Mouse (Mus musculus): ENCODE results near the gene Egfl6. TPM values are rescaled to one million over a fixed set of nuclear protein-coding genes. Genes with fewer than 3 reads are reported as not detected.

Gene Egfl6
- total and polyA plus RNA-seq, 2 experiments from 2014 or later: 1.9 to 2.0 TPM

DNA sequence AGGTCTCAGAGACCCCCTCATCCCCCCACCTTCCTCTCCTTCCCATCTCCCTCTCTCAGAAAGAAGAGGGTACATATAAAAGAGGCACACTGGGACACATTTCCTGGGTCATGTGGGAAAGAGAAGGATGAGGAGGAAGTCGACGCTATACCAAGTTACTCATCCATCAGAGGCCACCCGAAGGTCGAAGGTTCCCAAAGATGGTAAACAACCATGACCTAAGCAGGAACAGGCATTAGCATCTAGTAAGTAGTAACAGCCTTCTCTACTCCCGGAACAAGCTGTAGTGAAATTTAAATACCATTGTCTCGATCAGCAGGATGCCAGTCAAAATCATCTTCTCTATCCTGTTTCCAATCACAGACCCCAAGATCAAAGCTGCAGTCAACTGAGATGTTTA lies 53.8 kb downstream of the Egfl6 start:
- no peak overlapping the region for H3K9ac ChIP-seq (replicated peaks; ENCODE audit: low read length, poor library complexity, severe bottlenecking)
- no peaks in the 10 kb centered on the region for H3K4me1 ChIP-seq (ENCODE audit: insufficient read depth, low read length)
- no peaks in the 10 kb centered on the region for H3K9me3 ChIP-seq (ENCODE audit: low read length)
- no peak overlapping the region for H3K27ac ChIP-seq (ENCODE audit: low read depth, low read length)
- no peak for TF ChIP-seq CTCF (IDR thresholded peaks at IDR 0.05)
- DNase-seq (ENCODE audit: low spot score) (no peak), ATAC-seq (ENCODE audit: low FRiP score) (no peak)
- H3K27me3 ChIP-seq (ENCODE audit: insufficient read depth, low read length): no peaks in the 10 kb centered on the region; the same call in 1 of the 2 replicates
- H3K36me3 ChIP-seq (ENCODE audit: insufficient read depth, low read length): no peaks in the 10 kb centered on the region
- H3K4me2 ChIP-seq (ENCODE audit: low read depth, low read length, poor library complexity, severe bottlenecking): no peak overlapping the region
- 32% methylated on average over 6 of the region's 6 CpGs for WGBS
- H3K4me3 ChIP-seq (ENCODE audit: low read depth, low read length): no peak overlapping the region

DNA sequence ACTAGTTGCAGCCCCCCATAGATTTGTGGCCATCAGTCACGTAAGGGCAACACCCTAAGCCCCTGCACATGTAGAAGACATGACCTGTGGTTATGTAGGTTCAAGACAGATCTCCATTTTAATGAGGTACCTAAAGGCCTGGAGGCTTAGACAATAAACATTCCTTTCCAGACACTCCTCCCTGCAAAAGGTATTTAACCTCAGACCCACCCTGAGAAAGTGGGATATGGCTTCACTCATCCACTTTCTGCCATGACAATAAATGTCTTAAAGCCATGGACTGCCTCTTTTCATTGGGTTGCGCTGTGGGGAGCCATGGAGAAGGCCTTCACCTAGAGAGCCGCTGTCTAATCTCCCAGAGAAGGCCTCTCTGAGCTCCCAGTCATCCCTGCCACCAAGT lies 57.4 kb downstream of the Egfl6 start:
- no peak overlapping the region for H3K4me3 ChIP-seq (ENCODE audit: low read depth, low read length)
- H3K4me1 ChIP-seq (ENCODE audit: insufficient read depth, low read length): no peaks in the 10 kb centered on the region
- TF ChIP-seq CTCF (IDR thresholded peaks at IDR 0.05): no peak
- WGBS: 92% methylated on average over 3 of the region's 3 CpGs
- H3K27me3 ChIP-seq (ENCODE audit: insufficient read depth, low read length): no peaks in the 10 kb centered on the region
- no peak overlapping the region for H3K27ac ChIP-seq (ENCODE audit: low read depth, low read length)
- H3K9ac ChIP-seq (replicated peaks; ENCODE audit: low read length, poor library complexity, severe bottlenecking): no peak overlapping the region
- no peak for DNase-seq (ENCODE audit: low spot score)
- H3K4me2 ChIP-seq (ENCODE audit: low read depth, low read length, poor library complexity, severe bottlenecking): no peak overlapping the region
- no peaks in the 10 kb centered on the region for H3K36me3 ChIP-seq (ENCODE audit: insufficient read depth, low read length)
- no peak for ATAC-seq (ENCODE audit: low FRiP score)
- no peaks in the 10 kb centered on the region for H3K9me3 ChIP-seq (ENCODE audit: low read length)

DNA sequence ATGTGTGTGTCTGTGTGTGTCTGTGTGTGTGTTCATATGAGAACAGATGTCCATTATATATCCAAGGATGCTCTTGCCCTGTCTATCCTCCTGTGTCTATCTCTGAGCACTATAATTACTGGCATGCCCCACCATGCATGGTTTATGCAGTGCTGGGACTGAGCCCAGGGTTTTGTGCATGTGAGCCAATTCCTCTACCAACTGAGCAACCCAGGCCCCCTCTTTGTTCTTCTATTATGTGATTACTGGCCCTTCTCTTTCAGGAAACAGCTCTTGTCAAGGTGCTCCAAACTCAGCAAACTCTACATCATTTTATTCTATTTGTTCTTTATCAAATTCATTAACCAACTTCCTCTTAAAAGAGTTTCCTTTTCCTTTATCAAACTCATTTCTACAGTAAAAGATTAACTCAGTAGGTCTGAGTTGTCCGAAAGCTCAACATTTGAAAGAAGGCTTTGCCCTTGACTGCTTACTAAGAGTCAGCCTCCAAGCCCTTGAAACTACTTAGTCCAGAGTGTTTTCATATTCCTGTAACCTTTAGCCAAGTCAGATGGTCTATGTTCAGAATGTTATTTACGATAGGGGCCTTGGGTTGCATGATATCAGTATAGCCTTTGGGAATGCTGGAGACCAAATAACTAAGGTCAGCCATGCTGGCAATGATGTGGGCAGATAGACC lies 59.7 kb downstream of the Egfl6 start:
- Histone ChIP-seq H3K36me3 (ENCODE audit: insufficient read depth, low read length) (no peaks in the 10 kb centered on the region), H3K27ac (ENCODE audit: low read depth, low read length) (no peak overlapping the region), H3K4me2 (ENCODE audit: low read depth, low read length, poor library complexity, severe bottlenecking) (no peak overlapping the region), H3K27me3 (ENCODE audit: insufficient read depth, low read length) (no peaks in the 10 kb centered on the region), H3K4me3 (ENCODE audit: low read depth, low read length) (no peak overlapping the region), H3K9me3 (ENCODE audit: low read length) (no peaks in the 10 kb centered on the region), H3K9ac (replicated peaks; ENCODE audit: low read length, poor library complexity, severe bottlenecking) (no peak overlapping the region), H3K4me1 (ENCODE audit: insufficient read depth, low read length) (no peaks in the 10 kb centered on the region)
- DNase-seq (ENCODE audit: low spot score) (no peak), ATAC-seq (ENCODE audit: low FRiP score) (no peak)
- no peak for TF ChIP-seq CTCF (IDR thresholded peaks at IDR 0.05)
- WGBS: 95% methylated on average over 2 of the region's 2 CpGs

DNA sequence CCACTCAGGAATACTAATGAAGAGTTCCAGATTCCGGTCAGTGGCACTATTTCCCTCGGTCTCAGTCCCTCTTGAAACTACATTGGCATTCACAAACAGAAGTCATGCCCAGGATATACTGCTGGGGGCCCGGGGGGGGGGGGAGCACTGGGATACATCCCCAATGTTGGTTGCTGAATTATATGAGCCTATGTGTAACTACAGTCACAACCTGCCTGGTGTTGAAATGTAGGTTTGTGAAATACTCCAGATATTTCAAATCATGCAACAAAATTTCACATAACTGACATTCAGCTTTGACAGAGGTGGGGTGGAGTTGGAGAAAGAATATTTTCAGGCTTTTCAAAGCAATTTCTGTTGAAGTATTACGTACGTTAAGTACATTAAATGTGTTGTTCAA lies 64.7 kb downstream of the Egfl6 start:
- Histone ChIP-seq H3K36me3 (ENCODE audit: insufficient read depth, low read length) (no peaks in the 10 kb centered on the region), H3K27ac (ENCODE audit: low read depth, low read length) (no peak overlapping the region), H3K4me2 (ENCODE audit: low read depth, low read length, poor library complexity, severe bottlenecking) (no peak overlapping the region), H3K9me3 (ENCODE audit: low read length) (no peaks in the 10 kb centered on the region), H3K9ac (replicated peaks; ENCODE audit: low read length, poor library complexity, severe bottlenecking) (no peak overlapping the region), H3K27me3 (ENCODE audit: insufficient read depth, low read length) (no peaks in the 10 kb centered on the region), H3K4me3 (ENCODE audit: low read depth, low read length) (no peak overlapping the region), H3K4me1 (ENCODE audit: insufficient read depth, low read length) (no peaks in the 10 kb centered on the region)
- TF ChIP-seq CTCF (IDR thresholded peaks at IDR 0.05): no peak
- DNase-seq (ENCODE audit: low spot score): no peak
- ATAC-seq (ENCODE audit: low FRiP score): no peak
- 89% methylated on average over 5 of the region's 5 CpGs for whole genome bisulfite sequencing

DNA sequence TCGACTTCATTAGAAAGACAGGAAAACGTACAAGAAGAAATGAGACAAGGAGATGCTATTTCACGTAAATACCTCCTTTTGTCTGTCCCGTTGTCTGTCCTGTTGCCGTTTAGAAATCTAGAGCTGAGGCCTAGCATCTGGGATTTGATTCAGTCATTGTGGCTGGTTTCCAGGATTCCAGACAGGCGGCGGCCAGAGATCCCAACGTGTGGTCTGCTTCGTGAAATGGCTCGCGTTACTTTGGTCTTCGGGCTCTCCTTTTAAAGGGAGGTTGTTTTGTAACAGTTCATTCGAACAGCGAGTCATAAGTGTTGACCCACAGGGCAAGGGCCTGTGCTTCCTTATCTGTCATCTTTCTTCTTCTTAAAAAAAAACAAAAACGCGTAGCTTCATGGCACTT lies 67.2 kb downstream of the Egfl6 start, which contains the start of gene Tceanc:
Gene Tceanc (minus strand): TSS at position 223 of the 400 bp plus-strand sequence.
- H3K4me3 ChIP-seq (ENCODE audit: low read depth, low read length): no peak within 1 kb of the TSS
- no peaks in the 10 kb centered on the region for H3K36me3 ChIP-seq (ENCODE audit: insufficient read depth, low read length)
- WGBS: 69% methylated on average over 16 of the region's 16 CpGs
- no peak within 1 kb of the TSS for H3K9ac ChIP-seq (replicated peaks; ENCODE audit: low read length, poor library complexity, severe bottlenecking)
- no peak for ATAC-seq (ENCODE audit: low FRiP score)
- no peaks in the 10 kb centered on the region for H3K4me1 ChIP-seq (ENCODE audit: insufficient read depth, low read length)
- H3K27me3 ChIP-seq (ENCODE audit: insufficient read depth, low read length): no peaks in the 10 kb centered on the region
- no peak for TF ChIP-seq CTCF (IDR thresholded peaks at IDR 0.05)
- no peak within 1 kb of the TSS for H3K27ac ChIP-seq (ENCODE audit: low read depth, low read length)
- H3K4me2 ChIP-seq (ENCODE audit: low read depth, low read length, poor library complexity, severe bottlenecking): no peak within 1 kb of the TSS
- DNase-seq (ENCODE audit: low spot score): no peak
- no peaks in the 10 kb centered on the region for H3K9me3 ChIP-seq (ENCODE audit: low read length)

DNA sequence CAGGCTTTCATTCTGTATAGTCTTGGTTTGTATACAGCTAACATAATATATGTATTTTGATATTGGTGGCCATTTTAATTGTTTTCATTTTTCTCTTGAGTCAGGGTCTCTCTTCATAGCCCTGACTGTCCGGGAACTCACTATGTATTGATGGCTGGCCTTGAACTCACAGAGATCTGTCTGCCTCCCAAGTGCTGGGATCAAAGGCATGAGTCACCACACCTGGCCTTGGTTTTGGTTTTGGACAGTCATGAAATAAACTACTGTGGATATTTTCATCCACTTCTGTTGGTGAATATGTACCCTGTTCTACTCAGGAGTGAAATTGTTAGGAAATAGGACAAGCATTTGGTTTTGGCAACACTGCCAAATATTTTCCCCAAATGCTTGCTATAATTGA lies 68.9 kb downstream of the Egfl6 start:
- no peak for TF ChIP-seq CTCF (IDR thresholded peaks at IDR 0.05)
- H3K9ac ChIP-seq (replicated peaks; ENCODE audit: low read length, poor library complexity, severe bottlenecking): no peak overlapping the region
- H3K4me2 ChIP-seq (ENCODE audit: low read depth, low read length, poor library complexity, severe bottlenecking): no peak overlapping the region
- H3K27me3 ChIP-seq (ENCODE audit: insufficient read depth, low read length): no peaks in the 10 kb centered on the region
- H3K9me3 ChIP-seq (ENCODE audit: low read length): no peaks in the 10 kb centered on the region
- ATAC-seq (ENCODE audit: low FRiP score): no peak
- no peak overlapping the region for H3K27ac ChIP-seq (ENCODE audit: low read depth, low read length)
- no peaks in the 10 kb centered on the region for H3K36me3 ChIP-seq (ENCODE audit: insufficient read depth, low read length)
- H3K4me3 ChIP-seq (ENCODE audit: low read depth, low read length): no peak overlapping the region
- H3K4me1 ChIP-seq (ENCODE audit: insufficient read depth, low read length): no peaks in the 10 kb centered on the region
- no peak for DNase-seq (ENCODE audit: low spot score)
- 89% methylated on average over 1 of the region's 1 CpGs for WGBS

Data from midbrain, postnatal 0 days (tissue).